Mouse (Mus musculus): ENCODE measurements around the gene Smarcb1.

DNA sequence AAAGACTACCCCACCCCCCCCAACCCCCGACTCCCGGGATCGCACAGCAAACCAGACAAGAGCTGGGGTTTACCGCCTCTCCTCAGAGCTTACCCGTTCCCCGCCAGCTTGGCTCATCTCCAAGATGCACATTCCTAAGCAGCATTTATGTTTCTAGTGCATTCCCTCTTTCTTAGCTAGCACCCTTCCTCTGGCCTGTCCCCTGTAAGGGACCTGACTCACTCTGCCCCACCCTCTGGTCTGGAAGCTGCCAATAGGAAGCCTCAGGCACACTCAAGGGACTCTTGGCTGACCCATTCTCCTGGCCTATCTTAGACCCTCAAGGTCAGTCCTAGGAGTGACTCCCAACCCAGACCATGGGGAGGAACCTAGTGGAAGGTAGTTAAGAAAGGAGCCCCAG, 8.9 kb upstream of the Smarcb1 start:
- TF ChIP-seq MAFK (IDR thresholded peaks at IDR 0.05; ENCODE audit: insufficient read depth, low read depth, low read length), result no peak
- TF ChIP-seq HCFC1 (IDR thresholded peaks at IDR 0.05; ENCODE audit: borderline replicate concordance, insufficient read depth, low read length), result no peak

Data from ES-E14 (cell line).